Mouse (Mus musculus) layer of hippocampus, postnatal 25 days (tissue): ENCODE results near the gene Zscan2. TPM values are rescaled to one million over a fixed set of nuclear protein-coding genes. Genes with fewer than 3 reads are reported as not detected.

ENCODE experiments used
- DNase-seq, 2 experiments: peaks; one replicate each; pipeline ENCODE4 v3.0.0; 2022; ENCODE audit warnings: mixed read lengths in 2 of 2, low spot score in 1 of 2; ENCODE audit errors: extremely low spot score in 1 of 2
- total RNA-seq, 2 experiments: library from RNA; stranded (reverse); gene quantifications; 2 replicates each; pipeline ENCODE4 v1.2.3; 2021

The Zscan2 gene
- total RNA-seq, 2 experiments from 2014 or later, result 14.1 to 15.1 TPM

GRCm38 (mm10) chr7:80875727-80876126 lies 15.0 kb downstream of the Zscan2 start:
- DNase-seq, result no peak

GRCm38 (mm10) chr7:80882830-80883505 lies 22.2 kb downstream of the Zscan2 start:
- peak in 1 of 2 experiments; percentile 53 for DNase-seq

- DNase-seq, result no peak
Observed at GRCm38 (mm10) chr7:80885666-80886065, 24.9 kb downstream of the Zscan2 start.

- no peak for DNase-seq
Observed at GRCm38 (mm10) chr7:80888595-80888994, 27.9 kb downstream of the Zscan2 start.

- peak in 1 of 2 experiments; percentile 46 for DNase-seq
Observed at GRCm38 (mm10) chr7:80889021-80889511, 28.3 kb downstream of the Zscan2 start.

- DNase-seq, result no peak
Observed at GRCm38 (mm10) chr7:80889841-80890241, 29.1 kb downstream of the Zscan2 start.

GRCm38 (mm10) chr7:80893086-80893752 lies 32.5 kb downstream of the Zscan2 start:
- no peak for DNase-seq

- no peak for DNase-seq
Observed at GRCm38 (mm10) chr7:80893753-80894129, 33.0 kb downstream of the Zscan2 start.

GRCm38 (mm10) chr7:80894196-80894595 lies 33.5 kb downstream of the Zscan2 start:
- DNase-seq, result no peak

GRCm38 (mm10) chr7:80894815-80895519 lies 34.2 kb downstream of the Zscan2 start:
- no peak for DNase-seq

GRCm38 (mm10) chr7:80897134-80897533 lies 36.4 kb downstream of the Zscan2 start:
- no peak for DNase-seq

- no peak for DNase-seq
Observed at GRCm38 (mm10) chr7:80897721-80898120, 37.0 kb downstream of the Zscan2 start.

GRCm38 (mm10) chr7:80900944-80901501 lies 40.3 kb downstream of the Zscan2 start, which contains the start of gene Wdr73:
Gene Wdr73 (minus strand): TSS chr7:80901269.
- peak; percentile 78 for DNase-seq

GRCm38 (mm10) chr7:80901541-80902274 lies 41.0 kb downstream of the Zscan2 start:
- DNase-seq, result no peak

- DNase-seq, result no peak
Observed at GRCm38 (mm10) chr7:80903625-80904422, 43.1 kb downstream of the Zscan2 start.

- DNase-seq, result peak in 1 of 2 experiments; percentile 51
Observed at GRCm38 (mm10) chr7:80904921-80905515, 44.3 kb downstream of the Zscan2 start, which contains the start of gene Nmb. Gene Nmb (minus strand): TSS chr7:80905076.

GRCm38 (mm10) chr7:80911053-80911452 lies 50.3 kb downstream of the Zscan2 start:
- no peak for DNase-seq

- DNase-seq, result no peak
Observed at GRCm38 (mm10) chr7:80912496-80912895, 51.8 kb downstream of the Zscan2 start.

GRCm38 (mm10) chr7:80917916-80918465 lies 57.3 kb downstream of the Zscan2 start:
- no peak for DNase-seq
